Mouse (Mus musculus) MN1 (cell line): Measurements from ENCODE around the gene Angel1.

Experiments
- DNase-seq: peaks from one replicate; pipeline ENCODE4 v3.0.0-alpha.2; 2016; ENCODE audit warnings: low spot score

The Angel1 gene

GRCm38 (mm10) chr12:86679546-86679930 is 46.7 kb downstream of the Angel1 start:
- no peak for DNase-seq

- DNase-seq: peak; percentile 61
Observed at GRCm38 (mm10) chr12:86678591-86679545, 47.4 kb downstream of the Angel1 start, which contains the start of gene Vash1. Gene Vash1 (plus strand): TSS chr12:86678700.

- DNase-seq: no peak
Observed at GRCm38 (mm10) chr12:86672507-86672906, 53.8 kb downstream of the Angel1 start.

GRCm38 (mm10) chr12:86672105-86672504 is 54.2 kb downstream of the Angel1 start:
- DNase-seq: no peak

GRCm38 (mm10) chr12:86668404-86668803 is 57.9 kb downstream of the Angel1 start:
- DNase-seq: no peak

- peak; percentile 11 for DNase-seq
Observed at GRCm38 (mm10) chr12:86665656-86666055, 60.6 kb downstream of the Angel1 start.

GRCm38 (mm10) chr12:86660466-86660865 is 65.8 kb downstream of the Angel1 start:
- no peak for DNase-seq

- DNase-seq: no peak
Observed at GRCm38 (mm10) chr12:86659447-86659968, 66.8 kb downstream of the Angel1 start.

- DNase-seq: peak; percentile 92
Observed at GRCm38 (mm10) chr12:86652570-86653041, 73.7 kb downstream of the Angel1 start.

GRCm38 (mm10) chr12:86651301-86651860 is 74.9 kb downstream of the Angel1 start:
- DNase-seq: no peak
